Mouse (Mus musculus): ENCODE results near the gene 2310061I04Rik.
A peak's percentile ranks its signal among the peaks of the same experiment; 100 is the strongest.

Gene 2310061I04Rik

GRCm38 (mm10) chr17:35869346-35870067 lies 27.7 kb downstream of the 2310061I04Rik start:
- peak; percentile 69 for DNase-seq

- DNase-seq, result no peak
Measured at GRCm38 (mm10) chr17:35868961-35869345, 28.3 kb downstream of the 2310061I04Rik start.

GRCm38 (mm10) chr17:35868165-35868820 lies 28.9 kb downstream of the 2310061I04Rik start:
- DNase-seq, result peak; percentile 62

GRCm38 (mm10) chr17:35866911-35867890 lies 30.0 kb downstream of the 2310061I04Rik start:
- peak; percentile 68 for DNase-seq

GRCm38 (mm10) chr17:35866281-35866831 lies 30.9 kb downstream of the 2310061I04Rik start:
- DNase-seq, result peak; percentile 79

GRCm38 (mm10) chr17:35865481-35866280 lies 31.6 kb downstream of the 2310061I04Rik start, which contains the start of gene Ppp1r18:
Ppp1r18 (plus strand) TSS chr17:35865593.
- peak; percentile 92 for DNase-seq

- no peak for DNase-seq
Measured at GRCm38 (mm10) chr17:35864832-35865353, 32.3 kb downstream of the 2310061I04Rik start.

- DNase-seq, result peak; percentile 96
Measured at GRCm38 (mm10) chr17:35861198-35861857, 35.9 kb downstream of the 2310061I04Rik start, which contains the start of gene Nrm. Nrm (plus strand) TSS chr17:35861318.

GRCm38 (mm10) chr17:35860831-35861197 lies 36.4 kb downstream of the 2310061I04Rik start:
- peak; percentile 22 for DNase-seq

GRCm38 (mm10) chr17:35859835-35860234 lies 37.4 kb downstream of the 2310061I04Rik start:
- DNase-seq, result no peak

- DNase-seq, result no peak
Measured at GRCm38 (mm10) chr17:35859371-35859770, 37.9 kb downstream of the 2310061I04Rik start.

- no peak for DNase-seq
Measured at GRCm38 (mm10) chr17:35850974-35851373, 46.3 kb downstream of the 2310061I04Rik start.

GRCm38 (mm10) chr17:35848112-35848511 lies 49.1 kb downstream of the 2310061I04Rik start:
- DNase-seq, result no peak

GRCm38 (mm10) chr17:35843514-35843913 lies 53.7 kb downstream of the 2310061I04Rik start:
- DNase-seq, result no peak

Data from lung, postnatal 10 days (tissue).